Mouse (Mus musculus): ENCODE data around the gene Cep170b.

Cep170b gene

GRCm38 (mm10) chr12:112720216-112720615, at the start of gene Cep170b:
Cep170b (plus strand) TSS chr12:112720455.
- DNase-seq (ENCODE audit: low spot score in 2 of 2): no peak

DNA sequence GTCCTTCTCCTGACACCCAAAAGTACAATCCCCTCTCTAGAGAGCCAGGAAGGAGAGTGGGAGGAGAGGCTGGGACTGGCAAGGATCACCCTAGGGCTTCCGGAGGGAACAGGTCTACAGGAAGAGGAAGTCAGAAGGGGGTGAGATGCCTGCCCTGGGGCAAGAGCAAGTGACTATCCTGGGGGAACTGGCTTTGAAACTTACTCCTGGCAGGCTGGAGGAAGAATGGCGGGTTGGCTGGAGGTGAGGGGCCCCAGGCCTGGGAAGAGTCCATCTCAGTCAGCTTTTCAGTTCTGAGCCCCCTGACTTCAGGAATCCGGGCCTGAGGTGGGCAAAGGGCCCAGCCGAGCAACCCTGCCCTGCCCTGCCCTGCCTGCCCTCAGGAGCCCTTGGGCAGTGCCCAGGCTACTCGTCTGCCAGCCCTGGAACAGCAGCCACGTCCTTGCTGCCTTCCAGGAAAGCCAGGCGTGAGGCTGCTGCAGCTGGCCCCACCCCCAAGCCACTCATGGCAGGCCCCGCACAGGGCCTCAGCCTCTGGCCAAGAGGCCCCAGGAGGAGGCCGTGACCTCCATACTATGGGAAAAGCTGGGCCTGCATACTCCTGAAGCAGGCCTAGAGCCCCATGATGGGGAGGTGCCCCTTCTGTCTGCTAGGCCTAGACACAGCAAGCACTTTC, 49.4 kb upstream of the Cep170b start:
- DNase-seq (ENCODE audit: low spot score in 2 of 2): no peak

- DNase-seq (ENCODE audit: low spot score in 2 of 2): no peak
Measured at GRCm38 (mm10) chr12:112671891-112672290, 48.4 kb upstream of the Cep170b start.

- DNase-seq (ENCODE audit: low spot score in 2 of 2): peak in 1 of 2 experiments; percentile 73
Measured at GRCm38 (mm10) chr12:112672744-112673575, 47.3 kb upstream of the Cep170b start.

DNA sequence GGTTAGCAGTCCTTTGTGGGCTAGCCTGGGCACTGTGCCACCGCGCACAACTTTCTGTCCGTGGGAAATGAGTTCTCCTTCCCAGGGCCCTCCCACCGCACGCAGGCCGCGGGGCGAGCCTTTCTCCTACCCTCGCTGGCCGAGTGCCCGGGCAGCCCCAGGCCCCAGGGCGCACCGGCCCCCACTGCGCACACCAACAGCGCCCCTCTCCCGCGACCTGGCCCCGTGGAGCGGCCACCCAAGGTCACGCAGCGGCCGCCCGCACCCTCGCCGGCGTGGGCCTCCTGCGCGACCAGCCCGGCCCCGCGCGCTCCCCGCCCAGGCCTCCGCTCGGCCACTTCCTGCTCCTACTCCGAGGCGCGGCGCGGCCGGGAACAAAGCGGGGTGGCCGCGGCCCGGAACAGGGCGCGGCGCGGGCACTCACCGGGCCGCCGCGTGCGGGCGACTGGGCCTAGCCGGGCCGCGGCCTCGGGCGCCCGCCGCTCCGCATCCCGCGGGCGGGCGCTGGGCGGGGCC, 46.6 kb upstream of the Cep170b start:
- DNase-seq (ENCODE audit: low spot score in 2 of 2): peak; percentile 41 to 78

DNA sequence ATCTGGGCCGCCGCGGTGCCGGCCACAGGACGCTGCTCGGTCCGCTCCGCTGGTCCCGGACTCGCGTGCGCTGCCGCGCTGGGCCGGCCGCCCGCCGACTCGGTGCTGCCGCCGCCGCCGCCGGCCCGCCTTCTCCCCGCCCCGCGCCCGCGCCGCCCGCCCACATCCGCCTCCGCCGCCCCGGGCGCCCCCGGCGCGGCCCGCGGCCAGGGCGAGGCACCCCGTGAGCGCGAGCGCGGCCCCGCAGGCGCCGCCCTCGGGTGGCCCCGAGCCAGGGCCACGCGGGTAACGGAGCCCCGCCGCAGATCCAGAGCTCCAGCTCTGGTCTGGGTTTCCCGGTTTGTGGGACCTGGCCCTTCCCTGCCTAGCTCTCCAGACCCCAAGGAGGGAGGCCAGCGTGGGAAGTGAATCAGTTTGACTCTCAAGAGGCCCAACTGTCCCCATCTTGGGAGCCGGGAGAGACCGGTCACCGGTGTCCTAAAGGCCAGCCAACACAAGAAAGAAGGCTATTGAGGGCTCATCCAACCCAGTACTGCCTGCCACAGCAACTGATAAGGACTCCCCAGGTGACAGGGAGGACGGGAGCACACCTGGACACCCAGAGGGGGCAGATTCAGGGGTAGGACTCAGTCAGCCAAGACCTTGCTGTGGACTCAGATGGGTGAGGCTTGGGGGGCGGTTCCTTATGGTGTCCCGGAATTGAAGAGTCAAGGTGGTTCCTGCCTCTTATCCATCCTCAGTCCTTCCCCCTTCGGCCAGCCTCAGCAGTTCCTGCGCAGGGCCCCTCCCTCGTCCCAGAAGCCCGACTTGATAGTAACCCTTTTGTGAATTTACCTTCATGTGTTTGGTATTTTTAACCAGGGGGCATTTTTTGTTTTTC, 45.9 kb upstream of the Cep170b start, which contains the start of gene Akt1:
Gene Akt1 (minus strand): TSS at position 753 of the 880 bp plus-strand sequence.
- DNase-seq (ENCODE audit: low spot score in 2 of 2): peak; percentile 55 to 80

DNA sequence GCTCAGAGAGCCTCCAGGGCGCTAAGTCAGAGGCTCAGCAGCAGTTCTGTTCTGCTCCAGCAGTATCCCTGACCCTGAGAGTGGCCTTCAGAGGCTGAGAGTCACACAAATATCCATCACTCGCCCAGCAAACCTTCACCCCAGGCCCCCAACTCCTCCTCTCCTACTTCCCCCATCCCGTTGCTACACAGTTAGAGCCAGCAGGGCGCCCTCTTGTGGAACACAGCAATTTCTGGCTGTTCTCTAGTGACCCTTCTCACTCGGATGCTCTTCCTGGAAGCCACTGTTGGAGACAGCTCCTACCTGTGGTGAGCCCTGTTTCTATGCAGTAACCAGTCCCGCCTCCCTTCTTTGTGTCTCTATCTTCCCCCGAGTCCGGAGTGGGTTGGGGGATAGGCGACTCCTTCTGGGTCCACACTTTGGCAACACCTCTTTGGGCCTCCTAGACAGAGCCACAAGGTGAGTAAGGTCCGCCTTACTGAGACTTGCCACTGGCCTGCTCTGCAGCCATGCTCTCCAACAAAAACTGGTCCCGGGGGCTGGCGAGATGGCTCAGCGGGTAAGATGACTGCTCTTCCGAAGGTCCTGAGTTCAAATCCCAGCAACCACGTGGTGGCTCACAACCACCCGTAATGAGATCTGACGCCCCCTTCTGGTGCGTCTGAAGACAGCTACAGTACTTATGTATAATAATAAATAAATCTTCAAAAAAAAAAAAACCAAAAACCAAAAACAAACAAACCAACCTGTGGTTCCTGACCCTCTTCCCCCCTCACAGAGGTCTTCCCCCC, 44.8 kb upstream of the Cep170b start:
- peak; percentile 82 to 93 for DNase-seq (ENCODE audit: low spot score in 2 of 2)

DNA sequence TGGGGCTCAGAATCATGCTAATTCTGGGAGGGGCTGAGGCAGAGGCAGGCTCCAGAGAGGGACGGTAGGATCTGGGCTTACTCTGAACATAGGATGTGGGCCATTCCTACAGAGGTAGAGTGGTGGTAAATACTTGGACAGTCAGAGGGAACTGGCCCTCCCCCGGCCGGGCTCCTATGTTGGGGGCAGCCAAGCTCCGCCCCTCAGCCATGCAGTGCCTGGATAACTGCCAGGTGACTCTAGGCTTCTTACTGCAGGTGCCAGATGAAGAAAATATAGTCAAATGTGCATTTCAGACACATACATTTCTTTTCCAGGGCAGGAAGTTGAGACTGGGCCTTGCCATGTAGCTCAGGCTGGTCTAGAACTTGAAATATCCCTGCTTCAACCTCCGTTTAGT, 43.2 kb upstream of the Cep170b start:
- no peak for DNase-seq (ENCODE audit: low spot score in 2 of 2)

- DNase-seq (ENCODE audit: low spot score in 2 of 2): no peak
Measured at GRCm38 (mm10) chr12:112677943-112678554, 42.2 kb upstream of the Cep170b start.

- peak in 1 of 2 experiments; percentile 75 for DNase-seq (ENCODE audit: low spot score in 2 of 2)
Measured at GRCm38 (mm10) chr12:112678555-112679026, 41.7 kb upstream of the Cep170b start, which contains the start of gene Zbtb42. Zbtb42 (plus strand) TSS chr12:112678828.

GRCm38 (mm10) chr12:112679027-112679996, 40.9 kb upstream of the Cep170b start:
- peak in 1 of 2 experiments; percentile 71 for DNase-seq (ENCODE audit: low spot score in 2 of 2)

DNA sequence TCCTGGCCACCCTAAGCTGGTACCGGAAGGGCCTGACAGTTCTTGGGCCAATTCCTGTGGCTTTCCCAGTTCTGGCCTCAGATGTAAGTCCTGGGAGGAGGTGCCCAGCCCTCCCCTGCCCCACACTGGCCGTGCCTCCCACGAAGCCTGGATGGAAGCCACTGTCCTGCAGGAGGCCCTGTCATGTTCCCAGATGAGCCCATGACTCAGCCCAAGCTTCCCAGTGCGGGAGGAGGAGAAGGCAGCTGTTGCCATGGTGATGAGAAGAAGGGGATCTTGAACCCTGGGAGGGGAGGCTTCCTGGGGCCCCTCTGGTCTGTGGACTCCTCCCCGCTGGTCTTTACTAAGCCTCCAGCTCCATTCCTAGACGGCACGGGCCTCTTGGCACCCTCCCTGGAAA, 36.9 kb upstream of the Cep170b start:
- DNase-seq (ENCODE audit: low spot score in 2 of 2): no peak

DNA sequence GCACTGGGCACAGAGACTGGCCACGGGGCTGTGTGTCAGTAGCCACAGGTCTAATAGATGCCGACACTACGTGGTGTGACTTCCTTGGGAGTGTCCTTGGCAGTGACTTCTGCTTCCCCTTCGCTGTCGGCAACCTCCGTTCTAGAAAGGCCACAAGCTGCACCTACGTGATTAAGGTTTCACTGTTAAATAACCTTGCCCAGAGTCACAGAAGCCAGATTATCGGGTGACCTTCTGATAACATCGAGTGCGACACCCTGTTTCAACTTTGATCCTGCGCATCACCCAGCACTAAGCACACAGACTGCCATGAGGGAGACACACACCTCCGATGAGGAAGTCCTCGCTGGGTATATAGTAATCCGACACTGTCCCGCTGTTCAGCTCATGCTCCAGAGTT, 31.8 kb upstream of the Cep170b start:
- no peak for DNase-seq (ENCODE audit: low spot score in 2 of 2)

GRCm38 (mm10) chr12:112693185-112694126, 26.8 kb upstream of the Cep170b start:
- peak; percentile 89 to 96 for DNase-seq (ENCODE audit: low spot score in 2 of 2)

GRCm38 (mm10) chr12:112694127-112694475, 26.2 kb upstream of the Cep170b start:
- DNase-seq (ENCODE audit: low spot score in 2 of 2): no peak

DNA sequence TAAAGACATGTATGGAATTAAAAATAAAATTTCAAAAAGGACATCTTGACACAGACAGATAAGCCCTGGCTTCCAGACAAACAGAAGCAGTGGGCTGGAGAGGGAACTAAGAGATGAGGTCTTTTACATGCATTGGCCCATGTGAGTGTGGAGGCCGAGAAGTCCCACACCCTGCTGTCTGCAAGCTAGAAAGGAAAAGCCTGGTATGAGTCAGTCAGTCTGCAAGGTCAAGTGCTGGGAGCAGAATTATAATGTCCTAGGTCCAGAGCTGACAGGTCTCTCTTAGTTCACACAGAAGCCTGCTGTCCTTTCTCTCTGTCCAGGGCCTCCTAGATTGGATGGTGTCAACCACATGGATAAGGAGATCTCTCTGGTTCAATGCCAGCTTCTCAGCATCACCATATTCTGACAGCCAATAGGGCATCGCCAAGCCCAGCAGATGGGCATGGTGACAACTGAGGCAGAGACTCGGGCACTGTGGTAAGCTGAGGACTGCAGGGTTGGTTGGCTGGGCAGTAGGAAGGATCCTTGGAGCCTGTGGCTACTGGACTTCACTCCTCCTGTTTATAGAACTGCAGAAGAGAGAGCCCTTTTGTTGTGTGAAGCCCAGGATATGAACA, 23.3 kb upstream of the Cep170b start:
- no peak for DNase-seq (ENCODE audit: low spot score in 2 of 2)

- DNase-seq (ENCODE audit: low spot score in 2 of 2): no peak
Measured at GRCm38 (mm10) chr12:112700522-112700921, 19.7 kb upstream of the Cep170b start.
